Mouse (Mus musculus) neural tube, embryonic 11.5 days (tissue): ENCODE measurements around the gene Myo10. TPM values are rescaled to one million over a fixed set of nuclear protein-coding genes. Genes with fewer than 3 reads are reported as not detected.

ENCODE experiments used
- ATAC-seq: fragments of 200-750 bp; cut with Nextera tagmentation; 2 replicates; pipeline ENCODE4 v1.8.0; 2017; ENCODE audit warnings: moderate number of reproducible peaks, mild to moderate bottlenecking, moderate TSS enrichment, moderate library complexity; ENCODE audit not compliant: insufficient read depth, low FRiP score, low TSS enrichment
- DNase-seq: peaks from one replicate; pipeline ENCODE4 v3.0.0-alpha.2; 2015; ENCODE audit warnings: low spot score
- H3K27ac ChIP-seq: fragments of 300-500 bp; sonication (generic); 2 replicates; pipeline ENCODE4 v1.5.1; 2014; ENCODE audit warnings: low read depth, mild to moderate bottlenecking, low read length
- H3K27me3 ChIP-seq: fragments of 300-500 bp; sonication (generic); 2 replicates; pipeline ENCODE4 v1.6.1; 2014; ENCODE audit warnings: mild to moderate bottlenecking, low read length, mixed read lengths; ENCODE audit not compliant: control insufficient read depth, insufficient read depth
- H3K36me3 ChIP-seq: fragments of 300-500 bp; sonication (generic); 2 replicates; pipeline ENCODE4 v1.6.1; 2014; ENCODE audit warnings: mild to moderate bottlenecking, low read length, moderate library complexity, mixed read lengths; ENCODE audit not compliant: control insufficient read depth, insufficient read depth
- H3K4me1 ChIP-seq: fragments of 300-500 bp; sonication (generic); 2 replicates; pipeline ENCODE4 v1.6.1; 2014; ENCODE audit warnings: low read length, mixed read lengths; ENCODE audit not compliant: control insufficient read depth, insufficient read depth
- H3K4me2 ChIP-seq: fragments of 300-500 bp; sonication (generic); 2 replicates; pipeline ENCODE4 v1.6.1; 2014; ENCODE audit warnings: low read depth, mild to moderate bottlenecking, moderate library complexity
- H3K4me3 ChIP-seq: fragments of 300-500 bp; sonication (generic); 2 replicates; pipeline ENCODE4 v1.5.1; 2014; ENCODE audit warnings: low read depth, low read length
- H3K9ac ChIP-seq: fragments of 300-500 bp; sonication (generic); 2 replicates; pipeline ENCODE4 v1.6.1; 2014; ENCODE audit warnings: mild to moderate bottlenecking, low read length
- H3K9me3 ChIP-seq: fragments of 300-500 bp; sonication (generic); 2 replicates; pipeline ENCODE4 v1.6.1; 2016; ENCODE audit warnings: low read length; ENCODE audit not compliant: control insufficient read depth
- WGBS: fragments of 180-500 bp; shearing (Covaris S2); extraction: QIAGEN DNeasy Blood & Tissue Kit; methylation state at CpG from one replicate; pipeline ENCODE4 v1.1.7; 2014; 5-methylcytosine and 5-hydroxymethylcytosine counted together
- polyA plus RNA-seq: library from polyadenylated mRNA; unstranded; fragments of >200 nt; fragmentation: Nextera tagmentation; extraction: Ambion mirVana; gene quantifications from 2 replicates; pipeline ENCODE4 v1.2.1, GENCODE M21; 2014

The Myo10 gene
- polyA plus RNA-seq, 1 experiment from 2014 or later, result 40.5 TPM

DNA sequence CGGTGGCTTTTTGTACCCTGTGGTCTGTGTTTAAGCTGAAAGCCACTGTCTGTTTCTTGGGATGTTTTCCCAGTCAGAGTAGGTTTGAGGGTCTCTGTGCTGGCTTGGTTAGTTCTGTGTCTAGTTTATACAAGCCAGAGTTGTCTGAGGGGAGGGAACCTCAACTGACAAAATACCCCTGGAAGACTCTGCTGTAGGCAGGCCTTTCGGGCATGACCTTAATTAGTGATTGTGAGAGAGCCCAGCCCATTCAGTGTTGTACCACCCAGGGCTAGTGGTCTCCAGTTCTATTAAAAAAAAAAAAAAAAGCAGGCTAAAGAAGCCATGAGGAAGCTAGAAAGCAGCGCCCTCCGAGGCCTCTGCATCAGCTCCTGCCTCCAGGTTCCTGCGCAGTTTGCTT lies 30.0 kb downstream of the Myo10 start:
- no peaks in the 10 kb centered on the region for H3K9me3 ChIP-seq
- no peak overlapping the region for H3K27ac ChIP-seq
- H3K9ac ChIP-seq, result no peak overlapping the region
- no peak for DNase-seq
- no peak overlapping the region for H3K4me2 ChIP-seq
- no peak overlapping the region for H3K4me3 ChIP-seq
- no peaks in the 10 kb centered on the region; the same call in 1 of the 2 replicates for H3K4me1 ChIP-seq
- H3K27me3 ChIP-seq, result no peaks in the 10 kb centered on the region
- 73% methylated on average over 5 of the region's 5 CpGs for WGBS
- H3K36me3 ChIP-seq, result no peaks in the 10 kb centered on the region
- ATAC-seq, result no peak

DNA sequence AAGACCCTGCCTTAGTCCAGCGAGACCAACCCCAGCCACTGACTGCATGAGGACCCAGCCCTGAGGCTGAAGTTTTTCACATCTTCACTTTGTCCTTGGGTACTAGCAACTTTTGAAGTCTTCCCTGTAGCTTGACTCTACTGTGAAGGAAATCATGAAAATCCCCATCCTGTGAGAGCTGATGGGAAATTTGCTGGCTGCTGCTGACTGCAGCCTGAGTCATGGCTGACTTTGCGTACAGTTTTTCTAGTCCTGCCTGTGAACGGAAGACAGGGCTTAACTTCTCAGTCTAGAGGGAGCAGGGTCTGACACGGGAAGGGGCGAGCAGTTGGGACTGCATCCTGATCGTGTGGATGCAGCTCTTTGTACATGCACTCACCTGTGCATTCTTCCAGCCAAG lies 30.6 kb downstream of the Myo10 start:
- DNase-seq, result no peak
- no peak overlapping the region for H3K9ac ChIP-seq
- 85% methylated on average over 6 of the region's 6 CpGs for WGBS
- no peak overlapping the region for H3K4me3 ChIP-seq
- ATAC-seq, result no peak
- no peak overlapping the region for H3K27ac ChIP-seq
- no peaks in the 10 kb centered on the region; the same call in 1 of the 2 replicates for H3K4me1 ChIP-seq
- H3K4me2 ChIP-seq, result no peak overlapping the region
- no peaks in the 10 kb centered on the region for H3K36me3 ChIP-seq
- H3K9me3 ChIP-seq, result no peaks in the 10 kb centered on the region
- H3K27me3 ChIP-seq, result no peaks in the 10 kb centered on the region

- no peak for DNase-seq
- WGBS, result 47% methylated on average over 5 of the region's 5 CpGs
Observed at GRCm38 (mm10) chr15:25653680-25654079, 31.4 kb downstream of the Myo10 start.

GRCm38 (mm10) chr15:25662833-25663519 lies 40.7 kb downstream of the Myo10 start:
- DNase-seq, result no peak
- WGBS, result 44% methylated on average over 8 of the region's 8 CpGs
- Histone ChIP-seq H3K4me1 (no peaks in the 10 kb centered on the region), H3K36me3 (no peaks in the 10 kb centered on the region), H3K9ac (no peak overlapping the region), H3K4me2 (no peak overlapping the region), H3K4me3 (no peak overlapping the region), H3K9me3 (no peaks in the 10 kb centered on the region), H3K27ac (no peak overlapping the region), H3K27me3 (no peaks in the 10 kb centered on the region)
- ATAC-seq, result no peak

More at GRCm38 (mm10) chr15:25653680-25654079, 31.4 kb downstream of the Myo10 start:
- H3K9ac ChIP-seq, result no peak overlapping the region
- no peaks in the 10 kb centered on the region for H3K36me3 ChIP-seq
- no peak overlapping the region for H3K4me2 ChIP-seq
- H3K9me3 ChIP-seq, result no peaks in the 10 kb centered on the region
- H3K4me1 ChIP-seq, result no peaks in the 10 kb centered on the region; the same call in 1 of the 2 replicates
- no peak overlapping the region for H3K27ac ChIP-seq
- no peaks in the 10 kb centered on the region for H3K27me3 ChIP-seq
- no peak for ATAC-seq
- no peak overlapping the region for H3K4me3 ChIP-seq

DNA sequence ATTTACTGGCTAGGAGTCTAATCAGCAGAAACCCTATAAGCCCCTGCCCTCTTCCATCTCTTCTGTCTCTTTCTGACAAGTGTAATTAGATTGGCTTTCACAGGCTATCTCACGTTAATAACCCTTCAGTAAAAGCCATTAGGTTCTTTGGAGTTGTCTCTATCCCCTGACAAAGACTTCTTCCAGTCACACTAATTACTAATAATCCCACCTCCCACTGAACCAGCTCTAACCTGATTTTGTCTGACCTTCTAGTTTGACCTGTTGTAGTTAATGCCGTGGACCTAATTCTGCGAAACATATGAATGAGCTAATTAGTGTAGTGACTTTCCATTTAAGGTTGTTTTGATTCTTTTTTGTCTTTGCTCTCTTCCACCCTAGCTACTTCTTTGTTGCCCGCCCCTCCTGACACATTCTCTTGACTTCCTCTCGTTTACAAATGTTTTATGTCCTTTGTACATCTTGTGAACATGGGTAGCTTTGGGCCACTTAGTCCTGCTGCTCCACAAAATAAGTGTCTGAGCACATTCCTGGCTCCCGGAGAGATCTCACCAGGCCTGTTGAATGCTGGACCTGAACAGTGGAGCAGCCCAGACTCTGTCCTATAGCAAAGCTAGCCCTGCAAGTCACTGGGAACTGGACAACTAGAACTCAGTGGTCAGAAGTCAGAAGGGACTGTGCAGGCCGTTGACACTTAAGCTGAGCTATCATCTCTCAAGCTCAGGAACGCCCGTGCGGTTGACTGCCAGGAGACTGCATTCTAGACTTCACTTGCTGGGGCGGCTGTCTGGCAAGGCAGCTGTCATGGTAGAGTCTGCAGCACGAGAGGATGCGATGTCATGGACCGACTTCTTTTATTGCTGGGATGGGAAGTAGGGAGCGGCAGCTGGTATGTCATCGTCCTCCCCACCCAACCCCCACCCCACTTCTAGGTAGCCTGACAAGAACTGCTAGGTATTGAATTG lies 47.2 kb downstream of the Myo10 start:
- Histone ChIP-seq H3K27ac (no peak overlapping the region), H3K9me3 (no peaks in the 10 kb centered on the region), H3K36me3 (no peaks in the 10 kb centered on the region), H3K4me1 (peaks cover 12% of the 10 kb centered on the region), H3K27me3 (no peaks in the 10 kb centered on the region), H3K4me3 (no peak overlapping the region), H3K9ac (no peak overlapping the region), H3K4me2 (no peak overlapping the region)
- no peak for DNase-seq
- WGBS, result 52% methylated on average over 16 of the region's 16 CpGs
- no peak for ATAC-seq

GRCm38 (mm10) chr15:25673231-25673980 lies 51.1 kb downstream of the Myo10 start:
- no peak overlapping the region for H3K27ac ChIP-seq

GRCm38 (mm10) chr15:25674099-25674931 lies 52.0 kb downstream of the Myo10 start:
- H3K27ac ChIP-seq, result no peak overlapping the region; the same call in 1 of the 2 replicates
- 74% methylated on average over 17 of the region's 17 CpGs for WGBS
- ATAC-seq, result no peak

More at GRCm38 (mm10) chr15:25673231-25673980, 51.1 kb downstream of the Myo10 start:
- Histone ChIP-seq H3K9ac (no peak overlapping the region), H3K36me3 (no peaks in the 10 kb centered on the region), H3K4me1 (peaks cover 12% of the 10 kb centered on the region), H3K4me3 (no peak overlapping the region), H3K9me3 (no peaks in the 10 kb centered on the region), H3K27me3 (no peaks in the 10 kb centered on the region), H3K4me2 (no peak overlapping the region)
- ATAC-seq (peak; percentile 31), DNase-seq (no peak)
- 53% methylated on average over 6 of the region's 6 CpGs for WGBS

DNA sequence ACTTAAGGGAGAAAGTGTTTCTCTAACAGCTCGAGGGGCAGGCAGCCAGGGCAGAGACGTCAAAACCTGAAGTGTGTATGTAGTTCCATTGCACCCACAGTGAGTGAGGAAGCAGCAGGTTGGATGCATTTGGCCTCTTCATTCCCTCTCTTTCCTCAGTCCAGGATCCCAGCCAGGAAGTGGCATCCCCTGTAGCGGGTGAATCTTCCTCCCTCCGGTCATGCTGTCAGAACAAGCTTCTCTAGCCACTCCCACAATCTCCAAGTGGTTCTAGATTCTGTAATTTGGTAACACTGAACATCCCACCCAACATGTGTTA lies 52.6 kb downstream of the Myo10 start:
- DNase-seq, result no peak
- H3K27ac ChIP-seq, result no peak overlapping the region

More at GRCm38 (mm10) chr15:25674099-25674931, 52.0 kb downstream of the Myo10 start:
- no peak for DNase-seq
- Histone ChIP-seq H3K27me3 (no peaks in the 10 kb centered on the region), H3K9ac (no peak overlapping the region), H3K36me3 (no peaks in the 10 kb centered on the region), H3K4me3 (no peak overlapping the region), H3K9me3 (no peaks in the 10 kb centered on the region), H3K4me2 (no peak overlapping the region), H3K4me1 (peaks cover 11% of the 10 kb centered on the region)

More for the DNA sequence above, 52.6 kb downstream of the Myo10 start:
- Histone ChIP-seq H3K9ac (no peak overlapping the region), H3K4me2 (no peak overlapping the region), H3K36me3 (no peaks in the 10 kb centered on the region), H3K27me3 (no peaks in the 10 kb centered on the region), H3K4me3 (no peak overlapping the region), H3K4me1 (peaks cover 6% of the 10 kb centered on the region), H3K9me3 (no peaks in the 10 kb centered on the region)
- WGBS, result 92% methylated on average over 4 of the region's 4 CpGs
- ATAC-seq, result no peak
